Mouse (Mus musculus): ENCODE data around the gene Olfr1123. TPM values are rescaled to one million over a fixed set of nuclear protein-coding genes. Genes with fewer than 3 reads are reported as not detected.

Olfr1123 gene
- polyA plus RNA-seq, 1 experiment = not detected

GRCm38 (mm10) chr2:87461769-87462168, 45.3 kb downstream of the Olfr1123 start:
- no peaks in the 10 kb centered on the region; the same call in 1 of the 2 replicates for H3K9me3 ChIP-seq (ENCODE audit: control insufficient read depth, low read length)
- H3K4me1 ChIP-seq (ENCODE audit: control insufficient read depth) = no peaks in the 10 kb centered on the region
- H3K4me3 ChIP-seq (replicated peaks) = no peak overlapping the region
- no peaks in the 10 kb centered on the region for H3K36me3 ChIP-seq (ENCODE audit: control insufficient read depth)
- H3K27me3 ChIP-seq (ENCODE audit: control insufficient read depth) = no peaks in the 10 kb centered on the region
- TF ChIP-seq GATA1 (IDR thresholded peaks at IDR 0.05; ENCODE audit: low read length) (no peak), TAL1 (IDR thresholded peaks at IDR 0.05; ENCODE audit: low read length) (no peak)

Other genes with a start within 250 kb of the Olfr1123 start
- gene Olfr1112, start 228.8 kb upstream of the Olfr1123 start, polyA plus RNA-seq (2012) = not detected in 2 replicates
- gene Olfr1113, start 207.7 kb upstream of the Olfr1123 start, polyA plus RNA-seq (2012) = not detected in 2 replicates
- not detected in 2 replicates for gene Olfr1115, start 168.6 kb upstream of the Olfr1123 start, polyA plus RNA-seq (2012)
- gene Olfr1116, start 149.1 kb upstream of the Olfr1123 start, polyA plus RNA-seq (2012) = under 0.01 TPM in 1 of 2 replicates, not detected in the other
- not detected in 2 replicates for gene Olfr1118, start 109.1 kb upstream of the Olfr1123 start, polyA plus RNA-seq (2012)
- gene Olfr1120, start 61.8 kb upstream of the Olfr1123 start, polyA plus RNA-seq (2012) = not detected in 2 replicates
- gene Olfr1121, start 46.7 kb upstream of the Olfr1123 start, polyA plus RNA-seq (2012) = 0.04 TPM in 1 of 2 replicates, not detected in the other
- not detected in 2 replicates for gene Olfr1122, start 30.8 kb upstream of the Olfr1123 start, polyA plus RNA-seq (2012)
- gene Olfr1124, start 13.6 kb downstream of the Olfr1123 start, polyA plus RNA-seq (2012) = not detected in 2 replicates
- not detected in 2 replicates for gene Olfr1126, start 37.3 kb downstream of the Olfr1123 start, polyA plus RNA-seq (2012)
- 0.03 TPM in 1 of 2 replicates, not detected in the other for gene Pramel7, start 80.5 kb downstream of the Olfr1123 start, polyA plus RNA-seq (2012)
- not detected in 2 replicates for gene Pramel6, start 89.9 kb downstream of the Olfr1123 start, polyA plus RNA-seq (2012)
- gene Olfr153, start 115.2 kb downstream of the Olfr1123 start, polyA plus RNA-seq (2012) = not detected in 2 replicates
- 0.09 TPM in 1 of 2 replicates, not detected in the other for gene Olfr1128, start 128.9 kb downstream of the Olfr1123 start, polyA plus RNA-seq (2012)
- not detected in 2 replicates for gene Olfr1129, start 157.3 kb downstream of the Olfr1123 start, polyA plus RNA-seq (2012)
- gene Olfr1130, start 189.6 kb downstream of the Olfr1123 start, polyA plus RNA-seq (2012) = not detected in 2 replicates
- not detected in 2 replicates for gene Olfr1131, start 210.5 kb downstream of the Olfr1123 start, polyA plus RNA-seq (2012)
- gene Olfr1132, start 220.9 kb downstream of the Olfr1123 start, polyA plus RNA-seq (2012) = not detected in 2 replicates
- not detected in 2 replicates for gene Olfr1133, start 230.7 kb downstream of the Olfr1123 start, polyA plus RNA-seq (2012)
- not detected in 2 replicates for gene Olfr1134, start 241.8 kb downstream of the Olfr1123 start, polyA plus RNA-seq (2012)

Data from erythroblast, embryonic 14.5 days (primary cell).